In genomic region chr4:24720834-24721233, GRCm38 (mm10) we compare ENCODE assay signal across 7 mouse cellular contexts.
DNase-seq lines count a peak whose midpoint lies in the region; ATAC-seq and TF ChIP-seq lines count a peak whose summit lies in the region.

No protein-coding gene starts in this region.

- peak; percentile 52 for DNase-seq in 416B (ENCODE audit: low read depth)
- DNase-seq in MEL (ENCODE audit: low read depth, low spot score), result peak; percentile 36
- peak; percentile 80 to 86 for DNase-seq in cerebellum, postnatal 10 days
- DNase-seq in heart, postnatal 36 days, result peak; percentile 13 to 25
- peak; percentile 74 to 77 for DNase-seq in kidney, postnatal 36 days
- peak; percentile 80 for DNase-seq in lung, postnatal 0 days (ENCODE audit: low spot score)
- peak; percentile 57 for DNase-seq in right cerebral cortex, postnatal 4 days

- H3K27ac ChIP-seq in MEL (ENCODE audit: control insufficient read depth, low read depth, low read length), result no peak overlapping the region
- no peak overlapping the region for H3K27ac ChIP-seq in lung, postnatal 0 days (ENCODE audit: low read length)

- no peak overlapping the region for H3K4me2 ChIP-seq in lung, postnatal 0 days (replicated peaks; ENCODE audit: low read depth, low read length)

- no peaks in the 10 kb centered on the region for H3K36me3 ChIP-seq in MEL (ENCODE audit: control insufficient read depth in 1 of 2, insufficient read depth in 2 of 2, low read length in 2 of 2)
- H3K36me3 ChIP-seq in lung, postnatal 0 days (ENCODE audit: insufficient read depth, low read length), result no peaks in the 10 kb centered on the region

- no peaks in the 10 kb centered on the region for H3K4me1 ChIP-seq in MEL (ENCODE audit: control insufficient read depth in 1 of 2, insufficient read depth in 2 of 2, low read length in 2 of 2)
- no peaks in the 10 kb centered on the region for H3K4me1 ChIP-seq in lung, postnatal 0 days (ENCODE audit: insufficient read depth, low read depth, low read length)

- no peaks in the 10 kb centered on the region for H3K79me2 ChIP-seq in MEL (ENCODE audit: control insufficient read depth, insufficient read depth, low read length, poor library complexity)

- no peak overlapping the region for H3K4me3 ChIP-seq in MEL (ENCODE audit: control insufficient read depth in 1 of 2, insufficient read depth in 1 of 2, low read depth in 2 of 2, low read length in 2 of 2)
- no peak overlapping the region for H3K4me3 ChIP-seq in lung, postnatal 0 days (ENCODE audit: low read depth, low read length)

- TF ChIP-seq RAD21 in MEL (IDR thresholded peaks at IDR 0.05; ENCODE audit: low read depth, low read length), result peak; percentile 68

- peaks cover 0 to 5% of the 10 kb centered on the region in 2 experiments; a peak in 2 of 4 replicates for H3K27me3 ChIP-seq in MEL (ENCODE audit: control insufficient read depth in 1 of 2, insufficient read depth in 2 of 2, low read length in 2 of 2)
- H3K27me3 ChIP-seq in lung, postnatal 0 days (replicated peaks; ENCODE audit: insufficient read depth, low read length), result no peaks in the 10 kb centered on the region

- peak; percentile 44; the same call in 1 of the 2 replicates for ATAC-seq in lung, postnatal 0 days

- intact Hi-C loops in heart, postnatal 36 days (cut with DNase I), result loop anchor here (1.0 kb wide), 1 partner anchor 176 kb away; no protein-coding TSS in a partner anchor

- TF ChIP-seq CTCF in MEL (IDR thresholded peaks at IDR 0.05 in 2 of 3, conservative IDR thresholded peaks at IDR 0.05 in 1 of 3; ENCODE audit: control insufficient read depth in 1 of 3, insufficient read depth in 1 of 3, low read depth in 2 of 3, low read length in 3 of 3, poor library complexity in 1 of 3, severe bottlenecking in 1 of 3), result peak in 2 of 3 experiments; percentile 11 to 66; a peak in 2 of 6 replicates
- peak; percentile 72 for TF ChIP-seq CTCF in lung, postnatal 0 days (IDR thresholded peaks at IDR 0.05)

- no peaks in the 10 kb centered on the region for H3K9me3 ChIP-seq in MEL (replicated peaks; ENCODE audit: insufficient read depth, low read length)
- H3K9me3 ChIP-seq in lung, postnatal 0 days (ENCODE audit: low read length), result no peaks in the 10 kb centered on the region

- TF ChIP-seq POLR2A in MEL (IDR thresholded peaks at IDR 0.05; ENCODE audit: control insufficient read depth in 1 of 2, insufficient read depth in 1 of 2, low read depth in 1 of 2, low read length in 2 of 2, poor library complexity in 1 of 2), result no peak

- H3K9ac ChIP-seq in MEL (ENCODE audit: control insufficient read depth, low read depth, low read length, poor library complexity, severe bottlenecking), result no peak overlapping the region
- no peak overlapping the region for H3K9ac ChIP-seq in lung, postnatal 0 days (replicated peaks; ENCODE audit: low read depth)

- 21% methylated on average over 3 of the region's 3 CpGs for WGBS in lung, postnatal 0 days

- no peak for TF ChIP-seq EP300 in MEL (IDR thresholded peaks at IDR 0.05; ENCODE audit: low read depth in 1 of 2, low read length in 2 of 2)
- TF ChIP-seq EP300 in lung, postnatal 0 days (IDR thresholded peaks at IDR 0.05), result no peak

TF ChIP-seq in MEL, 35 proteins besides CTCF, POLR2A, EP300 and RAD21:
- TF ChIP-seq USF1 (IDR thresholded peaks at IDR 0.05; ENCODE audit: low read depth, low read length) (no peak), USF2 (IDR thresholded peaks at IDR 0.05; ENCODE audit: borderline replicate concordance in 1 of 2, insufficient read depth in 1 of 2, low read depth in 1 of 2, low read length in 2 of 2) (no peak), MAFK (IDR thresholded peaks at IDR 0.05; ENCODE audit: borderline replicate concordance, low read depth, low read length) (no peak), ZC3H11A (IDR thresholded peaks at IDR 0.05; ENCODE audit: low read depth, low read length) (peak; percentile 52; the same call in 1 of the 2 replicates), SMC3 (IDR thresholded peaks at IDR 0.05; ENCODE audit: low read depth, low read length) (peak; percentile 81), JUND (IDR thresholded peaks at IDR 0.05; ENCODE audit: low read depth, low read length) (no peak)

Comparison
In these comparisons a context has a peak if more than half of its experiments do, and no peak if none do; other contexts are left out.
1. DNase-seq: peak in every context shown above with its lines; median percentile 83 in cerebellum, postnatal 10 days; 80 in lung, postnatal 0 days; 76 in kidney, postnatal 36 days; 57 in right cerebral cortex, postnatal 4 days; 52 in 416B; 36 in MEL; 19 in heart, postnatal 36 days.